Mouse (Mus musculus): ENCODE data around the gene Ildr2.

DNA sequence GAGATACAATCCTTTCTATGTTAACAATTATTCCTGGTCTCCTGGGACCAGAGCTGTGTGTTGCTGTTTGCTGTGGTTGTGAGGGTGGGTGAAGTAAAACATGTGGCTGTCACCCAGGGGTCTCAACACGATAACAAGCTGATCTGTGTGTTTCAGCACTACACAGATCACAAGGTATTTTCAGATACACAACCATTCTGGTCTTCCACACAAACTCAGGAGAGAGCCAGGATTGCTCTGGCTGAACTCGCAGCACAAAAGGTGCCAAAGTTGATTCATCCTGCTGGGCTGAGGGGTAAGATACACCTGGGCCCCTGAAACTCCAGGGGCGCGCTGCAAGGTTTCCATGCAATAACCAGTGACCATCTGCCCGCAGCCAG, 54.5 kb downstream of the Ildr2 start:
- TF ChIP-seq POLR2A (IDR thresholded peaks at IDR 0.05; ENCODE audit: borderline replicate concordance, extremely low read depth, low read depth, low read length) (no peak), CTCF (IDR thresholded peaks at IDR 0.05; ENCODE audit: insufficient read depth, low read length) (no peak)
